Mouse (Mus musculus): ENCODE measurements at regions not wholly inside any gene's neighbourhood (a gene's known extent, or its start where the extent isn't known, plus 50 kb on each side); places are given as distances from the start of the nearest gene placed in this dataset.

DNA sequence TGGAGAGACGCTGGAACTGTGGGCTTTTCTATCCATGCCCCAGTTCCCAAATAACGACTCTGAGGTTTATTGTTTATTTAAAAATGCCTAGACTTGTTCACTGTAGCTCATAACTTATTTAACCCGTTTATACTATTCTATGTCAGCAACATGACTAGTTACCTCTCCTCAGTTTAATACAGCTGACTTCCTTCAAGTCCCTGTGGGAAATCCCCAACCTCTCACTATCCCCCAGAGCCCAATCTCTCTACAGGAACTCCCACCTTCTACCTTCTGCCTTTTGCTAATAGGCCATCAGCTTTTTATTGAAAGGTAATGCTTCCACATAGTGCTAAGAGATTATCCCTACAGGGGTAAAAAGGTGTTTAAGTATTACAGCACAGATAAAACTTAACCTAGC is 109.5 kb downstream of the Akap11 start:
- TF ChIP-seq CTCF (IDR thresholded peaks at IDR 0.05; ENCODE audit: insufficient read depth, low read length) (no peak), POLR2A (IDR thresholded peaks at IDR 0.05; ENCODE audit: borderline replicate concordance, extremely low read depth, low read depth, low read length) (no peak)
- 63% methylated on average over 3 of the region's 3 CpGs for WGBS
- Histone ChIP-seq H3K4me3 (replicated peaks; ENCODE audit: extremely low read depth, low read depth, low read length) (no peak overlapping the region), H3K4me1 (ENCODE audit: control insufficient read depth, insufficient read depth, low read length) (no peaks in the 10 kb centered on the region)
- no peak for DNase-seq

DNA sequence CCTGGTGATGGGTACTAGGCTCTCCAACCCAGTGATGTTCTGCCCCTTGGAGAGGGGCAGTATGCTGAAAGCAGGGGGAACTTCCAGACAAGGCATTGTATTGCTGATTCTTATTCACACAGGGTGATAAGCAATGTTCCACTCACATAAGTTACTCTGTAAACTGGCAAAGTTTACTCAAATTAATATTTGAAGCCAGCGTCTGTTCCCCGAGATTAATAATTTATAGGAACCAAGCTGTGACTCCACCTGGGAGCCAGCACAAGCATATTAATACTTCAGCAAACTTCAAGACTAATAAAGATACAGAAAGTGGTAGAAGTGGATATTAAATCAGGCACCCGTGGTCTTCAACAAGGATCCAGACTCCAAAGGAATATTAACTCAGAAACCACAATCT is 114.0 kb downstream of the Akap11 start:
- Histone ChIP-seq H3K4me3 (replicated peaks; ENCODE audit: extremely low read depth, low read depth, low read length) (no peak overlapping the region), H3K4me1 (ENCODE audit: control insufficient read depth, insufficient read depth, low read length) (no peaks in the 10 kb centered on the region)
- WGBS: 79% methylated on average over 3 of the region's 3 CpGs
- DNase-seq: no peak
- no peak for TF ChIP-seq CTCF (IDR thresholded peaks at IDR 0.05; ENCODE audit: insufficient read depth, low read length)
- no peak for TF ChIP-seq POLR2A (IDR thresholded peaks at IDR 0.05; ENCODE audit: borderline replicate concordance, extremely low read depth, low read depth, low read length)

DNA sequence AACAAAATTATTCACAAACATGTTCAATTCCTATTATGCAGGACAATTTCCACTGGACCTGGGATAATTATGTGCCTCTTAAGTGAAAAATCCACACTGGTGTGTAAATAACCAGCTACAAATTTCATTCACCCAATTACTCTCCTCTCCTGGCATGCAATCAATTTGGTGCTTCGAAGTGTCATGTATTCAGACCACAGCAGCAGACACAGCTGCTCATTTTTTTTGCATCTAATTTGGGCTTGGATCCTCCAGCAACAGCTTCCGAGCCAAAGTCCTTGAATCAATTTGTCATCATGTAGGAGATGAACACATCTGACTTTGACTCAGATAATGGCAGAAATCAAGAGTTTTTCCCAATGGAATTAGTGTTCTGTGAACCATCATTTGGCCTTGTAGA is 113.1 kb upstream of the Tnfsf11 start:
- TF ChIP-seq POLR2A (IDR thresholded peaks at IDR 0.05; ENCODE audit: borderline replicate concordance, extremely low read depth, low read depth, low read length): no peak
- TF ChIP-seq CTCF (IDR thresholded peaks at IDR 0.05; ENCODE audit: insufficient read depth, low read length): no peak
- no peak for DNase-seq
- no peak overlapping the region for H3K4me3 ChIP-seq (replicated peaks; ENCODE audit: extremely low read depth, low read depth, low read length)
- H3K4me1 ChIP-seq (ENCODE audit: control insufficient read depth, insufficient read depth, low read length): no peaks in the 10 kb centered on the region
- 54% methylated on average over 2 of the region's 2 CpGs for WGBS

DNA sequence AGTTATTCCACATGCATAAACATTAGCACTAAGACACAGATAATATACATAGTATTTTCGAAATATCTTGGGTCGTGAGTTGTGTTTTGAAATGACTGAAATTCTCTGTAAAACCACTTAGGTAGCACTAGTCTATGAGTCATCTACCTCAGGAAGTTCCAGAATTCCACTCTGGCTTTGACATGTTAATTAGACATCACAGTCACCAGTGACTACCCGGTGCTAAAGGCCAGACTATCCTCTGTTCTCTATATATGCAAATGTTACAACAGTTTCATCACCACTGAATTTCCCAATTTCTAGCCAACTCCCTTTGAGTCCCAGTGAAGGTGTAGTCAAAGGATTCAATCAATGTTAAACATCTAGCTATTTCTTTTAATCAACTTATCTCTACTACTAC is 112.3 kb upstream of the Tnfsf11 start:
- TF ChIP-seq CTCF (IDR thresholded peaks at IDR 0.05; ENCODE audit: insufficient read depth, low read length) (no peak), POLR2A (IDR thresholded peaks at IDR 0.05; ENCODE audit: borderline replicate concordance, extremely low read depth, low read depth, low read length) (no peak)
- Histone ChIP-seq H3K4me1 (ENCODE audit: control insufficient read depth, insufficient read depth, low read length) (no peaks in the 10 kb centered on the region), H3K4me3 (replicated peaks; ENCODE audit: extremely low read depth, low read depth, low read length) (no peak overlapping the region)
- WGBS: 57% methylated on average over 3 of the region's 3 CpGs
- DNase-seq: no peak

DNA sequence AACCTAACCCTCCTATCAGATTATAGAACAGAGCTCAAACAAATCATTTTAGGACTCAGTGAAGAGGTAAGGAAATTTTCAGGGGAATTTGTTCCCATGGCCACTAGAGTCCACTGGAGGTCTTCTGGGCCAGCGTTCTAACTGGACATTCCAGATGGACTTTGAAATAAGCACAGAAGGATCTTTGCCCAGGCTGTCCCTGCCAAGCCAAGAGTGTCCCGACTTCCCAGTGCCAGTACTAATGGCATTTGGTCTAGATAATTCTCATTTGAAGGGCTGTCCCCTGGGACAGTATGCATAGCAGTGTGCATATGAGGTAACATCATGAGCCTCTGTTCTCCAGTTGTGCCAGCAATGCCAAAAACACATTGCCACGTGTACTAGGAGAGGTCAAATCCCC is 97.7 kb upstream of the Tnfsf11 start:
- TF ChIP-seq POLR2A (IDR thresholded peaks at IDR 0.05; ENCODE audit: borderline replicate concordance, extremely low read depth, low read depth, low read length): no peak
- no peak for TF ChIP-seq CTCF (IDR thresholded peaks at IDR 0.05; ENCODE audit: insufficient read depth, low read length)
- Histone ChIP-seq H3K4me3 (replicated peaks; ENCODE audit: extremely low read depth, low read depth, low read length) (no peak overlapping the region), H3K4me1 (ENCODE audit: control insufficient read depth, insufficient read depth, low read length) (no peaks in the 10 kb centered on the region)
- 56% methylated on average over 3 of the region's 3 CpGs for WGBS
- DNase-seq: no peak

DNA sequence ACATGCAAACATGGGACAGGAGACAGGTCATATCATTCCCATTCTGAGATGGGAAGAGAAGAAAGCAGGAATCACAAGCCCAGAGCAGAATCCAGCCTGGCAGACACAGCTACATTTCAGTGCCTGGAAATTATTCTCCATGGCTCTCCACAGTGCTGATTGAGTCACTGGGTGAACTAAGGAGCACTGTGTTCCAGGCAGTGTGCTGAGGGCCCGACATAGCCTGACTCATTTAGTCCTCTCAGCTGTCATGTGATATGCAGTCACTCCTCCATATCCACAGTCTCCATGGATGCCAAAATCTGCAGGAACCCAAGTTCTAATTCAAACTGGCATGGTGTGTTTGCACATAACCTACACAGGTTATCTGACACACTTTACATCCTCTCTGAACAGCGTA is 90.1 kb upstream of the Tnfsf11 start:
- Histone ChIP-seq H3K4me3 (replicated peaks; ENCODE audit: extremely low read depth, low read depth, low read length) (no peak overlapping the region), H3K4me1 (ENCODE audit: control insufficient read depth, insufficient read depth, low read length) (no peaks in the 10 kb centered on the region)
- TF ChIP-seq CTCF (IDR thresholded peaks at IDR 0.05; ENCODE audit: insufficient read depth, low read length): no peak
- no peak for TF ChIP-seq POLR2A (IDR thresholded peaks at IDR 0.05; ENCODE audit: borderline replicate concordance, extremely low read depth, low read depth, low read length)
- DNase-seq: no peak
- 70% methylated on average over 2 of the region's 2 CpGs for WGBS

DNA sequence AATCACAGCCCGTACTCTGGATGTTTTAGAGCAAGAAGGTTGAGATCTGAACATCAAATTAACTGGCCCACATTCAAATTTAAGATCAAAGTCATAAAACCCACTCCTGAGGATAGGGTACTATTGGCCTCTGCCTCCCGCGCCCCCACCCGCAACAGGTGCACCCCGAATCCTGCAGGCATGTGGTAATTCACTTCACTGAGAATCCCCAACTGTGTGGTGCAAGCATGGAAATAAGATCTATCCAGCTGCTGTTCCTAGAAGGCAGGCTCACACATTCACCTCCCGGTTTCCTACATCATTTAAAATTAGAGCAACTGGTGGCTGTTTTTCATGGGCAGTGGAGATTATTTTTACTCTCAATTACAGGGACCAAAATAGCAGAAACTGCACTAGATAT is 87.8 kb upstream of the Tnfsf11 start:
- TF ChIP-seq CTCF (IDR thresholded peaks at IDR 0.05; ENCODE audit: insufficient read depth, low read length) (no peak), POLR2A (IDR thresholded peaks at IDR 0.05; ENCODE audit: borderline replicate concordance, extremely low read depth, low read depth, low read length) (no peak)
- DNase-seq: no peak
- H3K4me1 ChIP-seq (ENCODE audit: control insufficient read depth, insufficient read depth, low read length): no peaks in the 10 kb centered on the region
- H3K4me3 ChIP-seq (replicated peaks; ENCODE audit: extremely low read depth, low read depth, low read length): no peak overlapping the region
- WGBS: 94% methylated on average over 6 of the region's 6 CpGs

DNA sequence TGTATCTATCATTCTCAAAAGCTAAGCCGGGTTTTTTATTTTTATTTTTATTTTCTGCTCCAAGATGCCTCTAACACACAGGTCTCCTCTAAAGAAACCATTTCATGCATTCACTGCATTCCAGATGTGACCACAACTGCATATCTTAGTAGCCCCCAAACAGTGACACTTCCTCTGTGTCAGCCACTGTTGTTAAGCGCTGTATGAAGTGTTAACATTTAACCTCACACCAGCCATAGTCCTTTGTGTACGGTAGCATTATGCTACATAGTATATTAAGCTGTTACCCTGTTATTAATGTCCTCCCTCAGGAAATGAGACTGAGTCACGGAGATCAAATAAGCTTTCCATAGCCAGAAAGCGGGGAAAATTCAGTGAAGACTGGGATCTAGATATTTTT is 79.2 kb upstream of the Tnfsf11 start:
- 58% methylated on average over 5 of the region's 5 CpGs for WGBS
- TF ChIP-seq CTCF (IDR thresholded peaks at IDR 0.05; ENCODE audit: insufficient read depth, low read length): no peak
- TF ChIP-seq POLR2A (IDR thresholded peaks at IDR 0.05; ENCODE audit: borderline replicate concordance, extremely low read depth, low read depth, low read length): no peak

DNA sequence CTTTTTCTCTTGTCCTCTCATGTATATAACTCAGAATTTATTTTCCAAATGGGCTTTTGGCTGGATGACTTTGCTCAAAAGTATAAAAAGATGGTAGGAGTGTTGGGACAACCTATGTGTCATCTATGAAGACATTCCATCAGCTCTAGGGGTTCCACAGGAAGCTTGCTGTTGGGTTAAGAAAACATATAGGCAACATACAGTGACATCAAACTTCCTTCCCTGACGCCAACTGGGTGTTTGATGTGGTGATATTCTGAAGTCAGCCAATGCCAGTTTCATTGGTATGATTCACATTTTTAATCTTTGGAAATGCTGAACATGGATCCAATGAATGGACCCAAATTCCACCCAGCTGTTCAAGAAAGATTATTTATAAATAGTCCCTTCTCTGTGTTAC is 76.5 kb upstream of the Tnfsf11 start:
- WGBS: 64% methylated on average over 1 of the region's 1 CpGs
- no peak overlapping the region for H3K4me3 ChIP-seq (replicated peaks; ENCODE audit: extremely low read depth, low read depth, low read length)
- TF ChIP-seq POLR2A (IDR thresholded peaks at IDR 0.05; ENCODE audit: borderline replicate concordance, extremely low read depth, low read depth, low read length) (no peak), CTCF (IDR thresholded peaks at IDR 0.05; ENCODE audit: insufficient read depth, low read length) (no peak)
- no peak for DNase-seq
- no peaks in the 10 kb centered on the region for H3K4me1 ChIP-seq (ENCODE audit: control insufficient read depth, insufficient read depth, low read length)

More for the DNA sequence above, 79.2 kb upstream of the Tnfsf11 start:
- H3K4me3 ChIP-seq (replicated peaks; ENCODE audit: extremely low read depth, low read depth, low read length): no peak overlapping the region
- H3K4me1 ChIP-seq (ENCODE audit: control insufficient read depth, insufficient read depth, low read length): no peaks in the 10 kb centered on the region
- DNase-seq: no peak

DNA sequence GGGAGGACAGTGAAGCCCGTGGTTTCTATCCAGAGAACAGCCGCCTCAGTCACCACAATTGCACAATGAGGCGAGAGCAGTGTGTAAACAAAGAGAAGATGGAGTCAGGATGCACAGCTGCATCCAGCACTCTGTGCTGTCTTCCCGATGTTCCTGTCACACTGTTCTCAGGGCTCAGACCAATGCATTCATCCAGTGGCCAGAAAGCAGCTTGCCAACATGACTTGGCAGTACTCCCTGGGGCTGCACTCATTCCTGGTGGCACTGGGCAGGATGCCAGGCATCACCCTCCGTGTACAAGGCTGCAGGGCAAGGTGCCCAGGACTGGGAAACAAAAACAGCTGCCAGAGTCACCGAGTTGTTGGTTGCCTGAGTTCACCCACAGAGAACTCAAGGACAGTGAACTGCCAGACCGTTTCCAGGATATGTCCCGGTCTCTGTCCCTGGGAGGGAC is 75.4 kb upstream of the Tnfsf11 start:
- H3K4me1 ChIP-seq (ENCODE audit: control insufficient read depth, insufficient read depth, low read length): no peaks in the 10 kb centered on the region
- peak; percentile 73 for DNase-seq
- no peak for TF ChIP-seq POLR2A (IDR thresholded peaks at IDR 0.05; ENCODE audit: borderline replicate concordance, extremely low read depth, low read depth, low read length)
- no peak for TF ChIP-seq CTCF (IDR thresholded peaks at IDR 0.05; ENCODE audit: insufficient read depth, low read length)
- 8% methylated on average over 8 of the region's 8 CpGs for WGBS
- H3K4me3 ChIP-seq (replicated peaks; ENCODE audit: extremely low read depth, low read depth, low read length): no peak overlapping the region

All from lung, adult 2 months (tissue).